Mouse (Mus musculus): ENCODE results near the gene Upk3bl. TPM values are rescaled to one million over a fixed set of nuclear protein-coding genes. Genes with fewer than 3 reads are reported as not detected.
"Not testable (repeated sequence)": the region's sequence is repeated elsewhere in the genome, so short reads cannot be mapped to it uniquely, and the experiment has no call there.

Gene Upk3bl
- polyA plus RNA-seq, 1 experiment, result 0.11 TPM

DNA sequence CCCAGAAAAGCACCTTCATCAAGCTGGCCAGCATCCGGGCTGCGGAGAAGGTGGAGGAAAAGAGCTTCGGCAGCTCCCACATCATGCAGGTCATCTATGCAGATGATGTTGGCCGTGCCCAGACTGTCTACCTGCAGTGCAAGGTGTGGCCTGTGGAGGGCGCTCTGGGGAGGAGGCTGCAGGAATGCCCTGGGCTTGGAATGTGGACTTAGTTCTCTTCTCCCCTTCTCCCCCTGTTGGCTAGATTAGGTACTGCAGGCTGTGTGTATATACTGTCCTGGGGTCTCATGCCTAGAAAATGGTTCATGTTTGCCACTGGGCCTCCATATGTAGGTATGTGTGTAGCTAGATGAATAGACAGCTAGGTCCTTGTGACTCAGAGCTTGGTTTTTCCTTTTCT, 50.2 kb downstream of the Upk3bl start:
- H3K79me2 ChIP-seq (ENCODE audit: control insufficient read depth, insufficient read depth), result no peaks in the 10 kb centered on the region

GRCm38 (mm10) chr5:136108486-136108885, 54.2 kb downstream of the Upk3bl start:
- H3K79me3 ChIP-seq (ENCODE audit: low read depth), result no peaks in the 10 kb centered on the region
- no peaks in the 10 kb centered on the region for H3K79me2 ChIP-seq (ENCODE audit: control insufficient read depth, insufficient read depth)
- TF ChIP-seq USF1 (IDR thresholded peaks at IDR 0.05; ENCODE audit: low read depth) (no peak), MYOD1 (IDR thresholded peaks at IDR 0.05; ENCODE audit: control insufficient read depth, insufficient read length, low read depth) (no peak), FOSL1 (IDR thresholded peaks at IDR 0.05; ENCODE audit: insufficient read depth, low read length, poor library complexity, severe bottlenecking) (no peak), CEBPB (IDR thresholded peaks at IDR 0.05; ENCODE audit: low read depth) (peak; percentile 73)
- H3ac ChIP-seq (ENCODE audit: control insufficient read depth, insufficient read length, low read depth), result no peak overlapping the region
- H3K36me3 ChIP-seq (ENCODE audit: control insufficient read depth, insufficient read depth), result peaks cover 66% of the 10 kb centered on the region
- no peaks in the 10 kb centered on the region for H3K27me3 ChIP-seq (ENCODE audit: control insufficient read depth, insufficient read depth, insufficient read length)
- no peak overlapping the region for H3K4me3 ChIP-seq (ENCODE audit: insufficient read depth, poor library complexity, severe bottlenecking)

More for the DNA sequence above, 50.2 kb downstream of the Upk3bl start:
- H3ac ChIP-seq (ENCODE audit: control insufficient read depth, insufficient read length, low read depth), result no peak overlapping the region
- H3K36me3 ChIP-seq (ENCODE audit: control insufficient read depth, insufficient read depth), result peaks cover 85% of the 10 kb centered on the region
- no peaks in the 10 kb centered on the region for H3K79me3 ChIP-seq (ENCODE audit: low read depth)
- no peak overlapping the region for H3K4me3 ChIP-seq (ENCODE audit: insufficient read depth, poor library complexity, severe bottlenecking)
- H3K27me3 ChIP-seq (ENCODE audit: control insufficient read depth, insufficient read depth, insufficient read length), result no peaks in the 10 kb centered on the region
- TF ChIP-seq CTCF (IDR thresholded peaks at IDR 0.05; ENCODE audit: control insufficient read depth, insufficient read depth, insufficient read length), result peak; percentile 24
- no peak for TF ChIP-seq FOSL1 (IDR thresholded peaks at IDR 0.05; ENCODE audit: insufficient read depth, low read length, poor library complexity, severe bottlenecking)
- TF ChIP-seq MYOG (IDR thresholded peaks at IDR 0.05; ENCODE audit: control insufficient read depth, extremely low read depth, insufficient read length), result no peak
- TF ChIP-seq MAX (IDR thresholded peaks at IDR 0.05), result no peak
- TF ChIP-seq USF1 (IDR thresholded peaks at IDR 0.05; ENCODE audit: low read depth), result no peak
- no peak for TF ChIP-seq MYOD1 (IDR thresholded peaks at IDR 0.05; ENCODE audit: control insufficient read depth, insufficient read length, low read depth)
- no peak for TF ChIP-seq CEBPB (IDR thresholded peaks at IDR 0.05; ENCODE audit: low read depth)

GRCm38 (mm10) chr5:136109042-136109441, 54.8 kb downstream of the Upk3bl start:
- Histone ChIP-seq H3K36me3 (ENCODE audit: control insufficient read depth, insufficient read depth) (peaks cover 61% of the 10 kb centered on the region), H3K79me3 (ENCODE audit: low read depth) (no peaks in the 10 kb centered on the region), H3K4me3 (ENCODE audit: insufficient read depth, poor library complexity, severe bottlenecking) (no peak overlapping the region), H3K79me2 (ENCODE audit: control insufficient read depth, insufficient read depth) (no peaks in the 10 kb centered on the region), H3K27me3 (ENCODE audit: control insufficient read depth, insufficient read depth, insufficient read length) (no peaks in the 10 kb centered on the region), H3ac (ENCODE audit: control insufficient read depth, insufficient read length, low read depth) (no peak overlapping the region)
- TF ChIP-seq MYOD1 (IDR thresholded peaks at IDR 0.05; ENCODE audit: control insufficient read depth, insufficient read length, low read depth), result no peak
- peak; percentile 54 for TF ChIP-seq MAX (IDR thresholded peaks at IDR 0.05)

DNA sequence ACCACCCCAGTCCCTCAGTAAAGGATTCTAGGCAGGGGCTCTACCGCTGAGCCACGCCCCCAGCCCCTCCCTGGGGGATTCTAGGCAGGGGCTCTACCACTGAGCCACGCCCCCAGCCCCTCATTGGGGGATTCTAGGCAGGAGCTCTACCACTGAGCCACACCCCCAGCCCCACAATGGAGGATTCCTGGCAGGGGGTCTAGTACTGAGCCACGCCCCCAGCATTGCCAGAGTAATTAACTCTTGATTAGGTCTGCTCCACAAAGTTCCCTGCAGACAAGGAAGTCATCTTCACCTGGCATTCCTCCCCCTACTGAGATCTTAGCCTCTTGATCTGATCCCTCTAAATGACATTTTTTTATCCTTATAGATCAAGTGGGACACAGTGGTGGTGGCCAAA, 59.3 kb downstream of the Upk3bl start:
- Histone ChIP-seq H3K79me2 (ENCODE audit: control insufficient read depth, insufficient read depth) (peaks cover 28% of the 10 kb centered on the region), H3K79me3 (ENCODE audit: low read depth) (peaks cover 16% of the 10 kb centered on the region), H3K36me3 (ENCODE audit: control insufficient read depth, insufficient read depth) (peaks cover 17% of the 10 kb centered on the region)
- not testable (repeated sequence) for H3ac ChIP-seq (ENCODE audit: control insufficient read depth, insufficient read length, low read depth); H3K4me3 ChIP-seq (ENCODE audit: insufficient read depth, poor library complexity, severe bottlenecking); H3K27me3 ChIP-seq (ENCODE audit: control insufficient read depth, insufficient read depth, insufficient read length)

Small RNA genes lying within 50 kb of the gene (microRNA-seq; reads per million reads assigned to microRNA genes)
- 3.0 reads per million, percentile 46 among the genes with 10 or more reads in this experiment for gene Mir7035 (ENCODE audit: borderline microRNAs expressed)

Other genes starting within 250 kb of the Upk3bl start
- not detected for gene Srrm3, start 247.6 kb upstream of the Upk3bl start, polyA plus RNA-seq (2012; fragmentation: generic; extraction: Trizol)
- gene Hspb1, start 166.6 kb upstream of the Upk3bl start, polyA plus RNA-seq (2012; fragmentation: generic; extraction: Trizol), result 638 TPM
- 227 TPM for gene Ywhag, start 119.9 kb upstream of the Upk3bl start, polyA plus RNA-seq (2012; fragmentation: generic; extraction: Trizol)
- gene Ssc4d, start 80.0 kb upstream of the Upk3bl start, polyA plus RNA-seq (2012; fragmentation: generic; extraction: Trizol), result 3.6 TPM
- gene Zp3, start 74.4 kb upstream of the Upk3bl start, polyA plus RNA-seq (2012; fragmentation: generic; extraction: Trizol), result not detected
- gene Dtx2, start 59.7 kb upstream of the Upk3bl start, polyA plus RNA-seq (2012; fragmentation: generic; extraction: Trizol), result 20.3 TPM
- 0.01 TPM for gene Upk3b, start 16.0 kb upstream of the Upk3bl start, polyA plus RNA-seq (2012; fragmentation: generic; extraction: Trizol)
- gene Rasa4, start 29.4 kb downstream of the Upk3bl start, polyA plus RNA-seq (2012; fragmentation: generic; extraction: Trizol), result 37.6 TPM
- 206 TPM for gene Polr2j, start 62.1 kb downstream of the Upk3bl start, polyA plus RNA-seq (2012; fragmentation: generic; extraction: Trizol)
- gene Lrwd1, start 81.6 kb downstream of the Upk3bl start, polyA plus RNA-seq (2012; fragmentation: generic; extraction: Trizol), result 52.1 TPM
- 7.0 TPM for gene Alkbh4, start 81.7 kb downstream of the Upk3bl start, polyA plus RNA-seq (2012; fragmentation: generic; extraction: Trizol)
- 37.8 TPM for gene Orai2, start 116.2 kb downstream of the Upk3bl start, polyA plus RNA-seq (2012; fragmentation: generic; extraction: Trizol)
- 53.5 TPM for gene Prkrip1, start 144.5 kb downstream of the Upk3bl start, polyA plus RNA-seq (2012; fragmentation: generic; extraction: Trizol)
- gene Sh2b2, start 192.1 kb downstream of the Upk3bl start, polyA plus RNA-seq (2012; fragmentation: generic; extraction: Trizol), result 9.6 TPM

Measured in C2C12 (cell line).